In genomic region chr7:97356253-97356652, GRCm38 (mm10) we compare ENCODE assay signal across 11 mouse cellular contexts. TPM values are rescaled to one million over a fixed set of nuclear protein-coding genes. Genes with fewer than 3 reads are reported as not detected.
A peak's percentile ranks its signal among the peaks of the same experiment; 100 is the strongest.
DNase-seq lines count a peak whose midpoint lies in the region; ATAC-seq and TF ChIP-seq lines count a peak whose summit lies in the region.
"Had no signal": no experiment of that assay in that cellular context is flagged by ENCODE, and none has a peak within 500 bp of the region (broad histone marks: within the 10 kb centered on the region; RNA-seq: fewer than 3 reads in every experiment).

No protein-coding gene starts in this region.

- peak; percentile 27 for DNase-seq in forebrain, embryonic 11.5 days (ENCODE audit: low spot score)
- DNase-seq in left cerebral cortex, adult 2 months (ENCODE audit: extremely low spot score in 1 of 2, low spot score in 2 of 2): no peak
- no peak for DNase-seq in left cerebral cortex, postnatal 36 days (ENCODE audit: low spot score in 2 of 2)
- DNase-seq in NIH3T3 (ENCODE audit: low read depth): peak; percentile 7
- DNase-seq in lung, postnatal 14 days: peak; percentile 36
- no peak for DNase-seq in kidney, postnatal 10 days
- DNase-seq in adrenal gland, postnatal 10 days: no peak
- DNase-seq: cerebellum, adult 18-20 months had no signal

- ATAC-seq in forebrain, embryonic 11.5 days (replicated peaks; ENCODE audit: low FRiP score): no peak
- no peak for ATAC-seq in forebrain, embryonic 15.5 days (replicated peaks)

- H3K27me3 ChIP-seq in forebrain, embryonic 11.5 days (ENCODE audit: control insufficient read depth, insufficient read depth, low read length): no peaks in the 10 kb centered on the region
- H3K27me3 ChIP-seq in forebrain, embryonic 15.5 days: no peaks in the 10 kb centered on the region
- H3K27me3 ChIP-seq: hindbrain, embryonic 13.5 days had no signal

- no peak overlapping the region for H3K27ac ChIP-seq in forebrain, embryonic 11.5 days (ENCODE audit: low read depth, low read length)
- H3K27ac ChIP-seq in forebrain, embryonic 15.5 days (replicated peaks): no peak overlapping the region
- H3K27ac ChIP-seq in left cerebral cortex, adult 2 months: peak overlapping the region; percentile 56; the same call in 1 of the 2 replicates
- H3K27ac ChIP-seq: hindbrain, embryonic 13.5 days had no signal

- 83% methylated on average over 5 of the region's 5 CpGs for WGBS in forebrain, embryonic 11.5 days
- 68% methylated on average over 5 of the region's 5 CpGs for WGBS in forebrain, embryonic 15.5 days

- no peak overlapping the region for H3K4me3 ChIP-seq in forebrain, embryonic 11.5 days (ENCODE audit: low read depth, low read length)
- H3K4me3 ChIP-seq in forebrain, embryonic 15.5 days: no peak overlapping the region
- H3K4me3 ChIP-seq in left cerebral cortex, adult 2 months: no peak overlapping the region
- H3K4me3 ChIP-seq: erythroblast, embryonic 14.5 days; hindbrain, embryonic 13.5 days had no signal

- H3K4me2 ChIP-seq in forebrain, embryonic 11.5 days (ENCODE audit: low read depth, low read length, severe bottlenecking): no peak overlapping the region
- H3K4me2 ChIP-seq in forebrain, embryonic 15.5 days (replicated peaks): no peak overlapping the region
- H3K4me2 ChIP-seq: hindbrain, embryonic 13.5 days had no signal

- no peaks in the 10 kb centered on the region for H3K9me3 ChIP-seq in forebrain, embryonic 11.5 days (ENCODE audit: control insufficient read depth, low read length)
- no peaks in the 10 kb centered on the region for H3K9me3 ChIP-seq in forebrain, embryonic 15.5 days
- H3K9me3 ChIP-seq: hindbrain, embryonic 13.5 days had no signal

- H3K9ac ChIP-seq in forebrain, embryonic 11.5 days (ENCODE audit: low read length): no peak overlapping the region
- H3K9ac ChIP-seq in forebrain, embryonic 15.5 days (replicated peaks): no peak overlapping the region
- H3K9ac ChIP-seq: hindbrain, embryonic 13.5 days had no signal

- no peak for TF ChIP-seq CTCF in left cerebral cortex, adult 2 months (IDR thresholded peaks at IDR 0.05)

- no peaks in the 10 kb centered on the region for H3K36me3 ChIP-seq in forebrain, embryonic 11.5 days (ENCODE audit: control insufficient read depth, insufficient read depth, low read length)
- no peaks in the 10 kb centered on the region for H3K36me3 ChIP-seq in forebrain, embryonic 15.5 days
- H3K36me3 ChIP-seq: hindbrain, embryonic 13.5 days had no signal

- intact Hi-C loops in left cerebral cortex, adult 2 months (cut with DNase I): no loop called here
- intact Hi-C loops in left cerebral cortex, postnatal 36 days (cut with DNase I): no loop called here

- H3K4me1 ChIP-seq in forebrain, embryonic 11.5 days (replicated peaks; ENCODE audit: control insufficient read depth, insufficient read depth, low read length): no peaks in the 10 kb centered on the region
- no peaks in the 10 kb centered on the region for H3K4me1 ChIP-seq in forebrain, embryonic 15.5 days

RNA-seq across cellular contexts. Expression of gene Alg8, which starts 15.2 kb away (rescaled TPM):
- polyA plus RNA-seq in forebrain, embryonic 11.5 days (2014; fragmentation: Nextera tagmentation; extraction: Ambion mirVana): 44.1 and 44.6 TPM in 2 replicates
- 18.9 and 19.0 TPM in 2 replicates for polyA plus RNA-seq in forebrain, embryonic 15.5 days (2015; fragmentation: Nextera tagmentation; extraction: Ambion mirVana)
- 10 to 100 TPM in 1 of 2 experiments, 1 to 10 TPM in 1; 9.9 to 10.2 TPM for total RNA-seq in left cerebral cortex, adult 2 months (2021)
- 10 to 100 TPM in 1 of 2 experiments, 1 to 10 TPM in 1; 7.9 to 11.8 TPM for total RNA-seq in left cerebral cortex, postnatal 36 days (2021)
- total RNA-seq in adrenal gland, postnatal 10 days (2021): 10 to 100 TPM; 13.2 to 13.8 TPM

RNA-seq across cellular contexts. Expression of gene Kctd21, which starts 24.1 kb away (rescaled TPM):
- polyA plus RNA-seq in forebrain, embryonic 11.5 days (2014; fragmentation: Nextera tagmentation; extraction: Ambion mirVana): 4.7 and 4.8 TPM in 2 replicates
- 6.6 and 7.1 TPM in 2 replicates for polyA plus RNA-seq in forebrain, embryonic 15.5 days (2015; fragmentation: Nextera tagmentation; extraction: Ambion mirVana)
- 10 to 100 TPM; 12.5 to 14.6 TPM for total RNA-seq in left cerebral cortex, adult 2 months (2021)
- 10 to 100 TPM; 12.9 to 13.5 TPM for total RNA-seq in left cerebral cortex, postnatal 36 days (2021)
- 1 to 10 TPM; 4.0 to 5.4 TPM for total RNA-seq in adrenal gland, postnatal 10 days (2021)
- polyA plus RNA-seq: erythroblast, embryonic 14.5 days had no signal

RNA-seq across cellular contexts. Expression of gene Usp35, which starts 24.4 kb away (rescaled TPM):
- polyA plus RNA-seq in forebrain, embryonic 11.5 days (2014; fragmentation: Nextera tagmentation; extraction: Ambion mirVana): 2.8 and 2.9 TPM in 2 replicates
- polyA plus RNA-seq in forebrain, embryonic 15.5 days (2015; fragmentation: Nextera tagmentation; extraction: Ambion mirVana): 4.4 and 5.8 TPM in 2 replicates
- 10 to 100 TPM; 18.8 to 19.9 TPM for total RNA-seq in left cerebral cortex, adult 2 months (2021)
- total RNA-seq in left cerebral cortex, postnatal 36 days (2021): 10 to 100 TPM; 16.7 to 19.3 TPM
- 1 to 10 TPM; 3.6 to 7.1 TPM for total RNA-seq in adrenal gland, postnatal 10 days (2021)

RNA-seq across cellular contexts. Expression of gene Ndufc2, which starts 43.5 kb away (rescaled TPM):
- 307 and 339 TPM in 2 replicates for polyA plus RNA-seq in forebrain, embryonic 11.5 days (2014; fragmentation: Nextera tagmentation; extraction: Ambion mirVana)
- polyA plus RNA-seq in forebrain, embryonic 15.5 days (2015; fragmentation: Nextera tagmentation; extraction: Ambion mirVana): 460 and 479 TPM in 2 replicates
- total RNA-seq in left cerebral cortex, adult 2 months (2021): 100 to 1,000 TPM; 213 to 230 TPM
- 100 to 1,000 TPM; 202 to 220 TPM for total RNA-seq in left cerebral cortex, postnatal 36 days (2021)
- 100 to 1,000 TPM; 603 to 657 TPM for total RNA-seq in adrenal gland, postnatal 10 days (2021)

Comparison
In these comparisons a context has a peak if more than half of its experiments do, and no peak if none do; other contexts are left out.
1. DNase-seq: peak in forebrain, embryonic 11.5 days (single experiment), NIH3T3 (single experiment) and lung, postnatal 14 days (single experiment); none in left cerebral cortex, adult 2 months (0 of 2), left cerebral cortex, postnatal 36 days (0 of 2), kidney, postnatal 10 days (single experiment) and adrenal gland, postnatal 10 days (single experiment).